Mouse (Mus musculus) CD4-positive, CD25-positive, alpha-beta regulatory T cell, adult 2 months (primary cell): ENCODE measurements around the gene Wdr90.

Source experiments
- DNase-seq: peaks from one replicate; pipeline ENCODE4 v3.0.0-alpha.2; 2012; ENCODE audit warnings: low read depth, low spot score

The Wdr90 gene

DNA sequence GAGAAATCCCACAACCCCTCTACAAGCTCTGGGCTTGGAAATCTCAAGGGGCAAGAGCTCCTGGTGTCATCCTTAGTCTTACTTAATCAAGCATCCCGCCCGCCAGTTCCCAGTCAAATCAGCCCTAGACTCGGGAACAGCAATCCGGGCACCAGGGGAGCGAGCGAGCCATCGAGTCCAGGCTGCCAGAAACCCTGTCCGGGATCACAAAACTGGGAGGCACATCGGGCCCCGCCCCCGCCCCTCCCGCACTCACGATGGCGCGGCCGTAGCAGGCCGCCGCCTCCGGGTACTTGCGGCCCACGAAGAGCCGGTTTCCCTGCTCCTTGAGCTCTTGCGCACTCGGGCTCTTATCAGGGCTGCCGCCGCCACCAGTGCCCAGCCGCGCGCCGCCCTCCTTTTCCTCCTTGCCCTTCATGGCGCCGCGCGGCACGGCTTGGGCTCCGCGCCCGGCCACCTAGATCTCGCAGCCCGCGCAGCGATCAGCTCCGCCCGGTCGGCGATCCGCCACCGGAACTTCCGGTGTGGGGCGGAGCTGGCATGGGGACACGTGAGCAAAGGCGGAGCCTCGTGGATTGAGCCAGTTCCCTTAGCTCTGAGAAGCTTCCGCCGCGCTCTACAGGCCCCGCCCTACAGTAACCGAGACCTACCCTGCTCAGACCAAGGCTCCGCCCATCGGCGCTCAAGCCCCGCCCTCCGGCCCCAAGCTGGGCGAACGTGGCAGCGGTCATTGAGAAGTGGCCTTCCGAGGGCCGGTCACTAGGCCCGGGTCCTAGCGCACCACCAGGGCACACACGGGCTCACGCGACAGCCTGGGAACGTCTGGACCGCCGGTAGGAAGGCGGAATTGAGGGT is 28.6 kb downstream of the Wdr90 start:
- DNase-seq, result peak; percentile 98

DNA sequence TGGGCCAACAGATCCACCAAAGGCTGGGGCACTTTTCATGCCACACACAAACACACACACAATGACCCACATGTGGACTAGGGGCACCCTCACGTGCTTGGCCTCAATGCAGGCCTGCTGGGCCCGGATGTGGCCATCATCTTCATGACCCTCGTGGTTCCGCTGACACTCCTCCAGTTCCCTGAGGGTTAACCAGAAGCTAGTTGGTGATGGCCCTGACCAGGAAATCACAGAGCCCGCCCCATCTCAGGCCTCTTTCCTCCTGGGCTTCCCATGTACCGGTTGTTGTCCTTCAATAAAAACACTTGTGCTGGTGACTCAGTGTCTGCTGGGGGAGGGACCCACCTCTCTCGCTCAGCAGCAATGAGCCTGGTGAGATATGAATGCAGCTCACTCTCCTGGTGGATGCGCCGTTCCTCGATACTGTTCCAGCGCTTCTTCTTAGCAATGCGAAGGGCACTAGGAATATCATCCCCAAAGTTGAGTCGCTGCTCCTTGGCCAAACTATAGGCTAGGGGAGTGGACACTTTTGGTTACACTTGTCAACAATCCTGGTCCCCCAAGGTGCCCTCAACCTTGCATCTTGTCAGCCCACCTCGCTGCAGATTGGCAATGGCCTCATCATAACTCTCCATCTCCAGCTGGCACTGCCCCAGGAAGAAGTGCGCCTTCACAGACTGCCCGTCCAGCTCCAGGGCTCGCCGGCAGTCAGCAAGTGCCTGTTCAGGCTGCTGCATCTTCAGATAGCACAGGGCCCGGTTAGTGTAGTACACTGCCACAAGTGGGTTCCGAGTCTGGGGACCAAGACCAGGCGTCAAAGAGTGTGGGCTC is 29.6 kb downstream of the Wdr90 start:
- no peak for DNase-seq

DNA sequence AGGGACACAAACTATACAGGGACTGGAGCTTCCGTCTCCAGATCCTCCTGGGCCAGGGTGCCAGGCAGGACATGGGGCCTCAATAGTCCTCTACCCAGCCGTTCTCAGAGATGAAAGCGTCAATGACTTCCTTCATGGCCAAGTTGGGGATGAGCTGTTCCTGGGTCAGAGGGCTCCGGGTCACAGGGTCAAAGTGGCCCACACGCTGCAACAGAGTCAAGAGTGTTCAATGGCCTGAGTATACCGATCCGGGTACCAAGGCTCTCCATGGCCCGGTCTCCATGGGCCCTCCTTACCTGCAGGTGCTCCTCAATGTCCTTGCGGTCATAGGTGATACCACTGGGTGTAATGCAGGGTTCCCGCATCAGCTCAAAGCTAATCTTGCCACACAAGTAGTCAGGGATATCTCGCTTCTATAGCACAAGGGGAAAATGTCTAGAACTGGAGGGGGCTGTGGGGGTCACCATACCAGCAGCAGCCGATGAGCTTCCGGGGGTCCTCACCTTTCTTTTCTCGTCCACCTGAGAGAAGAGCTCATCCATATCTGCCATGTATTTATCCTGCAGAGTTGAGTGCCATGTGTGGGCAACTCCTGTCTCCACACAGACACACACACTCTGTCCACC is 30.4 kb downstream of the Wdr90 start:
- DNase-seq, result no peak

DNA sequence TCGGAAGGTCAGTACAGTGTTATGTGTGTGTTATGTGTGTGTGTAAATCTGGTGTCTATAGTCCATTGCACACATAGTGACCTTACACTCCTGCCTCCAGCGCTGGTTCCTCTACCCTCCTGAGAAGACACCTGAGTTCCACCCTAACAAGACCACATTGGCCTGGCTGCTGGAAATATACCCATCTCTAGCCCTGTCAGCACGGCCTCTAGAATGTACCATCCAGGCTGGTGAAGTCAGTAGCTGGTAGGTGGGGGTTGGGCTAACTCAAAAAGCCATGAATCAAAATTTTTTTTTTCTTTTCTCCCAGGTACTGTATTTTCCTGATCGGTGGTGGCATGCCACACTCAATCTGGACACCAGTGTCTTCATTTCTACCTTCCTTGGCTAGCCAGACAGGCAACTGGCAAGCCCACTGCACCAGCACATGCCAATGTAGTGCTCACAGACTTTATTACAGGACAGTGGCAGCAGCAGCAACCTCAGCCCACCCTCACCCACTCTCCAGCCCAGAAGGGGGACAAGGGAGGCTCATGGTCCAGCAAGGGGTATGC is 31.0 kb downstream of the Wdr90 start:
- no peak for DNase-seq

DNA sequence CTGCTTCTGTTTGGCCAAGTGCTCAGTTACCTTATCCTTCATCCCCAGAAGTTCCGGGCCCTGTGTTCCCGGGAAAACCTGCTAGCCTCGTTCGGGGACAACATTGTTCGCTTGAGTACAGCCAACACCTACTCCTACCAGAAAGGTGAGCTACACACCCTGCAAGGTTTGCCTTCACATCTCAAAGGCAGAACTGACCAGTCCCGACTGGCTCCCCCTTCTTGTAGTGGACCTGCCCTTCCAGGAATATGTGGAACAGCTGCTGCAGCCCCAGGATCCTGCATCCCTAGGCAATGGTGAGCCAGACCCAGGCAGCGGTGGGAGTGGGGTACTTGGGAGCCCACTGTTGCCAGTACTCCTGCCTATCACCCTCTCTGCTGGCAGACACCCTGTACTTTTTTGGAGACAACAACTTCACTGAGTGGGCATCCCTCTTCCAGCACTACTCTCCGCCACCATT is 31.7 kb downstream of the Wdr90 start:
- DNase-seq, result no peak

DNA sequence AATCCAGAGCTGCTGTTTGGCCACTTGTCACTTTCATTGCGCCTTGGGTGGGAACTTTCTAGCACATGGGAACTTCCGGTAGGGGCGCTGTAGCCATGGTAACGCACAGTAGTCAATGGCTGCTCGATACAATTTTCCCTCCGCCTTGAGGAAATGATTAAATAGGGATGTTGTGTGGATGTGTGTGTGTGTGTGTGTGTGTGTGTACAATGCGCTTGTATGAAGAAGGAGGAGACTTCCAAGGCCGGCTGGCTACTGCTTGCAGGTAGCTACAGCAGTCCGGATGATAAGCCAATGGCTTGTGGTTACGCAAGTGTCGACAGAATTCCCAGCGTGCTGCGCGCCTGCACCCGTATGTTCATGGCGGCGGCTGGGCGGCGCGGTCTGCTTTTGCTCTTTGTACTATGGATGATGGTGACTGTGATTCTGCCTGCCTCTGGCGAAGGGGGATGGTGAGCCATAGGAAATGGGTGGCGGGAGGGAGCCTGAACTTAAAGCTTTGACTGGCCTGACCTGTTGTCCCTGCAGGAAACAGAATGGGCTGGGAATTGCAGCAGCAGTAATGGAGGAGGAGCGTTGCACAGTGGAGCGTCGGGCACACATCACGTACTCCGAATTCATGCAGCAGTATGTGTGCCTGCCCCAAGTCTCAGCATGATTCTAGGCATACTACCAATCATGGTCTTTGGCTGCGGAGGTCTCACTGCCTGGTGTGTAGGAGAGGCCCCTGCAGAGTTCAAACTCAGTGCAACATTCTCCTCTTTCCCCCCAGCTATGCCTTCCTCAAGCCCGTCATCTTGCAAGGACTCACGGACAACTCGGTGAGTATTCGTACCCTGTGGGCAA is 32.4 kb downstream of the Wdr90 start, which contains the start of gene Jmjd8:
Gene Jmjd8, plus strand, starts transcription at position 156 of the 846 bp plus-strand sequence.
- peak; percentile 87 for DNase-seq

DNA sequence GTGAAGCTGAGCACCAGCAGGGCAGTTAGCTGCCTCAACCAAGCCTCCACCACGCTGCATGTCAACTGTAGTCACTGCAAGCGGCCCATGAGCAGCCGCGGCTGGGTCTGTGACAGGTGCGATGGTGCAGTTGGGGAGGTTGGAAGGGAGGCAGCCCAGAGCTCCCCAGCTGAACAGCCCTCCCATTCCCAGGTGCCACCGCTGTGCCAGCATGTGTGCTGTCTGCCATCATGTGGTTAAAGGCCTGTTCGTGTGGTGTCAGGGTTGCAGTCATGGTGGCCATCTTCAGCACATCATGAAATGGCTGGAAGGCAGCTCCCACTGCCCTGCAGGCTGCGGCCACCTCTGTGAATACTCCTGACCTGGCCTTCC is 33.1 kb downstream of the Wdr90 start:
- DNase-seq, result no peak

DNA sequence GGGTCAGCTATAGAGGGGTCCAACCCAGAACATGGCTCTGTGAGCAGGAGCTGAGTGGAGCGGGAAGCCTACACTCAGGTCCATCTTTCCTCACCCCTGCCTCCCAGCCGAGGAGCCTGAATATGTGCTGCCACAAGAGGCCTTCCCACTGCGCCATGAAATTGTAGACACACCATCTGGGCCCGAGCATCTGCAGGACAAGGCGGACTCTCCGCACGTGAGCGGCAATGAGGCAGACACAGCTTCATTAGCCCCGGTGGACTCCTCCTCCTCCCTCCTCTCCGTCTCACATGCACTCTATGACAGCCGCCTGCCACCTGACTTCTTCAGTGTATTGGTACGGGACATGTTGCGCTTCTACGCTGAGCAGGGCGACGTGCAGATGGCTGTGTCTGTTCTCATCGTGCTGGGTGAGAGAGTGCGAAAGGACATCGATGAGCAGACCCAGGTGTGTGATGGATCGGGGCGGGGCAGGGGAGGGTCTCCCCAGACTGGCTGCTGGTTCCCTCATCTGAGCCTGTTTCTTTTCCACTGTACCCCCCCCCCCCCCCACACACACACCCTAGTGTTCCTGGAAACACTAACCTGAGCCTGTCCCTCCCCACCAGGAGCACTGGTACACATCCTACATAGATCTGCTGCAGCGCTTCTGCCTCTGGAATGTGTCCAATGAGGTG is 33.6 kb downstream of the Wdr90 start:
- no peak for DNase-seq

DNA sequence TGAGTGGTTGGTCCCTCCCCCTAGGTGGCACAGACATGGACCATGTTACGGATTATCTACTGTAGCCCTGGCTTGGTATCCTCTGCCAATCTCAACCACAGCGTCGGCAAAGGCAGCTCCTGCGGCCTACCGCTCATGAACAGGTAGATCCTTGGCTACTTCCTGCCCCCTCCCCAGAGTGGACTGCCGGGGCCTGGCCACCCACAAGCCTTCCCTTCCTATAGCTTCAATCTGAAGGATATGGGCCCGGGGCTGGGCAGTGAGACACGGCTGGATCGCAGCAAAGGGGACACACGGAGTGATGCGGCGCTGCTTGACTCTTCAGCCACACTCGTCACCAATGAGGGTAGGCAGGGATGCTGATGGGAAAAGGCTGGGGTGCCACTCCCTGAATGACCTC is 34.3 kb downstream of the Wdr90 start:
- DNase-seq, result no peak

DNA sequence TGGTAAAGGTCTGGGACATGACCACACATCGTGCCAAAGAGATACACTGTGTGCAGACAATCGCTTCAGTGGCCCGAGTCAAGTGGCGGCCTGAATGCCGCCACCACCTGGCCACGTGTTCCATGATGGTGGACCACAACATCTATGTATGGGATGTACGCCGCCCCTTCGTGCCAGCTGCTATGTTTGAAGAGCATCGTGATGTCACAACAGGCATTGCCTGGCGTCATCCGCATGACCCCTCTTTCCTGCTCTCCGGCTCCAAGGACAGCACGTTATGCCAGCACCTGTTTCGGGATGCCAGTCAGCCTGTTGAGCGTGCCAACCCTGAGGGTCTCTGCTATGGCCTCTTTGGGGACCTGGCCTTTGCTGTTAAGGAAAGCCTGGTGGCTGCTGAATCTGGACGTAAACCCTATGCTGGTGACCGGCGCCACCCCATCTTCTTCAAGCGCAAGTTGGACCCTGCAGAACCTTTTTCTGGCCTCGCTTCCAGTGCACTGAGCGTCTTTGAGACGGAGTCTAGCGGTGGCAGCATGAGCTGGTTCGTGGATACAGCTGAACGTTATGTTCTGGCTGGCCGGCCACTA is 35.2 kb downstream of the Wdr90 start:
- no peak for DNase-seq

DNA sequence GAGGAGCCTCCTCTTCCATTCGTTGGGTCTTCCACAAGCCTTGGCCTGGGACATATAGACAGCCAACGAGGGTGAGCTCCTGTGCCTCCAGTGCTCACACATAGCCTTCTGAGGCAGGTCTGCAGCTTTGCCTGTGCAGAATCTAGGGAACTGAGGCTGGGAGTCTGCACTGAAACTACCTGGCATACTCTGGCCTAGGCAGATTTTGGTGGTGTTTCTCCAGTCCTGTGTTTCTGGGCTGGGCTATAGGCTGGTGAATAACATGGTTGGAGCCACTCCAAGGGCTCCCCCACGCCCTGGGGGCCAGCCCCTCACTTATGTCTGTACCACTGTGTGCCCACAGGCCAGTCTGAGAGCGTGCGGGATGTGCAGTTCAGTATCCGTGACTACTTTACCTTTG is 36.0 kb downstream of the Wdr90 start:
- no peak for DNase-seq

DNA sequence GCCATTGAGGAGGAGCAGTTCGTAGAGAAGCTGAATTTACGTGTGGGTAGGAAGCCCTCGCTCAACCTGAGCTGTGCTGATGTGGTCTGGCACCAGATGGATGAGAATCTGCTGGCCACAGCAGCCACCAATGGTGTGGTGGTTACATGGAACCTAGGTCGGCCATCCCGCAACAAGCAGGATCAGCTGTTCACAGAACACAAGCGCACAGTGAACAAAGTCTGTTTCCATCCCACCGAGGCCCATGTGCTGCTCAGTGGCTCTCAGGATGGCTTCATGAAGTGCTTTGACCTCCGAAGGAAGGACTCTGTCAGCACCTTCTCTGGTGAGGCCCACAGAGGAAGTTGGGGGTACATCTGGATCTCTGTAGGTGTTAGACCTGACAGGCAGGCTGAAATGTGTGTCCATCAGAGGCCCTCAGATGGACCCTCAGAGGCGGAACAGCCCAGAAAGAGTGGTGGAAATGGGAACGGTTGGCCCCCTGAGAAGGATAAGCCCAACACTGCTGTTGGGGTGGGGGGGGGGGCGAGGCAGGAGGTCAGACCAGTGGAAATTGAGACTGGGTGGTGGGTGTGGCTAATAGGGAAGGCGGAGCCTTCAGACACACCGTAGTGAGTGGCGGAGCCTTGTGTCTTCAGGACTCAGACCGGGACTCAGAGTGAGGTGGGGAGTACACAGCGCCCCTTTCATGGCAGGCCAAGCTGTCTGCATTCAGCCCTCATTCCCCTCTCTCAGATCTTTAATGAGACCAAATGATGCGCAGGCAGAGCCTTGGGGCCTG is 36.7 kb downstream of the Wdr90 start:
- no peak for DNase-seq

DNA sequence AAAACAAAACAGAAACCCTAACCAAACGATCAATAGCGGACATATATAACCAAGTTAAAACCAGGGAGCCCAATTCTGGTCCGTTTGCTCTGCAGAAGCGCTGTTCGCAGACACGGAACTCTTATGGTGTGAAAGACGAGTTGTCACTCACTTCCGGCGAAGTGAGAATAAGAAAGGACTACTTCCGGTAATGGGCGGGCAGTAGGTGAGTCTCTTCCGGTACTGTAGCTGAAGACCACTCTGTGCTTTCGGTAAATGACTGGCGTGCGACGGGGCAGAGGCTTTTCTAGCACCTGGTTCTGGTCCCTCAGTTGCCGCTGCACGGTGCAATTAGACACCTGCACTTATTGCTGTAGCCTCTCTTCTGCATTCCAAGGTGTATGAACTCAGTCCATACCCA is 37.8 kb downstream of the Wdr90 start, which contains the start of gene Wdr24:
Gene Wdr24, plus strand, starts transcription at position 176 of the 400 bp plus-strand sequence.
- DNase-seq, result peak; percentile 91

DNA sequence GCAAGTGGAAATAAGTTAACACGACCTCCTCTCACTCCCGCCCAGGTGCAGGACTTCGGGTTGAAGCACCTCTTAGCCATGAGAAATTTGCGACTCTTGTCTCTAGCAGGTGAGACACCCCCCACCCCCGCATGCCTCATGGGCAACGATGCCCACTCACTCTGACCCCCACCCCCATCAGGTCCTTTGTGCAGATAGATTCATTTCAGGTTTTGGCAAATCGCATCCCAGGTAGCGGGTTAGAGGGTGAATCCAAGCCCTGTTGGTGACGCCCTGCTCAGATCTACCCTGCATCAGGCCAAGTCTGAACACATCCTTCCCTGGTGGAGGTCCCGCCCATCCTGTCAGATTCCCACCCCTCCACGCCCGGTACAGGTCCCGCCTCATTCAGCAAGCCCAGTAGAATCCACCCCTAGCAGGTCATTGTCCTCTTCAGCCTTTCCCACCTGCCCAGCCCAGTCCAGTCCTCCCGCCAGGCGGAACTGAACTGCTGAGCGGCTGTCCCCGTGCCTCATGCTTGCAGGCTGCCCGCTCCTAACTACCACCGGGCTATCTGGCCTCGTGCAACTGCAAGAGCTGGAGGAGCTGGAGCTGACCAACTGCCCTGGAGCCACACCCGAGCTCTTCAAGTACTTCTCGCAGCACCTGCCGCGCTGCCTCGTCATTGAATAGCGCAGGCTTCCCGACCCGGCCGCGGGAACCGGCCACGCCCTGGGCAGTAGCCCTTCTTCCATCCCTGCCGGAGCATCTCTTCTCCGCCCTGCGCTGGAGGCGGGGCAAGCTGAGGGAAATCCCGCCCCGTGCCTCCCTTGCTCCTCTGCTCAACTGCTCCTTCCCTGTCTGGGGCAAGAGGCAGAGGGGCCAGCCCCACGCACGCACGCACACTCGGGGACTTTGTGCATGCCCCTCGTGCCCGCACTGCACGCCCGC is 42.2 kb downstream of the Wdr90 start:
- no peak for DNase-seq

DNA sequence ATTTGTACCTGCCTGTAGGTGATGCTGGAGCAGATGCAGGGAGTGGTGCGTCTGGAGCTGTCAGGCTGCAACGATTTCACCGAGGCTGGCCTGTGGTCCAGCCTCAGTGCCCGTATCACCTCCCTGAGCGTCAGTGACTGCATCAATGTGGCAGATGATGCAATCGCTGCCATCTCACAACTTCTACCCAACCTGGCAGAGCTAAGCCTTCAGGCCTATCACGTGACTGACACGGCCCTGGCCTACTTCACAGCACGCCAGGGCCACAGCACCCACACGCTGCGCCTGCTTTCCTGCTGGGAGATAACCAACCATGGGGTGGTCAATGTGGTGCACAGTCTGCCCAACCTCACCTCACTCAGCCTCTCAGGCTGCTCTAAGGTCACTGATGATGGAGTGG is 43.6 kb downstream of the Wdr90 start:
- DNase-seq, result no peak

DNA sequence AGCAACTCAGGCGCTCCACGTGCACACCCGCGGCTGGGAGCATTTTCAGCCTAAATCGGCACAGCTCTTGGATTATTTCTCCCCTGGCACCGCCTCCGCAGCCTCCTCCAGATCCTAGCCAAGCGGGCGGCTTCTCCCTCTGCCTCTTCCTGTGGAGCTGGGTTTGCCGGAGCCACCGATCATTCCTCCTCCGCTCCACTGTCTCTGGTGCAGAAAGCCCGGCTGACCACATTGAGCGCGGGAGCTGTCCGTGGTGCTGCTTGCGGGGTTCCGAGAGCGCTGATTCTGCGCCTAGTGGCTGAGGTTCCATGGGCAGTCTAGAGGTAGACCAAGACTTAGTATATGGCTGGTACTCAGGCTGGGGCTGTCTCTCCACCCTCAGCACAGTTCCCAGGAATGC is 47.8 kb downstream of the Wdr90 start:
- DNase-seq, result peak; percentile 84

DNA sequence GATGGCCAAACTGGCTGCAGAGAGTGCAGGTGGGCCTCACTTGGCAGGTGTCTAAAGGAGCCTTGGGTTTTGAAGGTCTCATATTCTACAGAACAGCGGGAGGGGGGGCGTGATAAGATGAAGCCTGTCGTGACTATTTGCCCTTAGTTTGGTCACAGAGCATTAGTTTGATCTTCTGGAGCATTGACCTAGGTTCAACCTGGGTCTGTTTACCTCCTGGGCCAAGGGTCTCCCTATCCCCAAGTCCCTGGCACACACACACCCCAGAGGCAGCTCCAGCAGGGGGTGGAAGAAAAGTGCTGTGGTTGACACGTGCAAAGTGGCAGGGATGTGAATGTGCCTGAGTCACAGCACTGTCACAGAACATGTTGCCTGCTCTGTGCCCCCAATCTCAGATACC is 50.4 kb downstream of the Wdr90 start:
- DNase-seq, result no peak
